In genomic region chr11:3456354-3456753, GRCm38 (mm10) we compare ENCODE assay signal across 9 mouse cellular contexts. TPM values are rescaled to one million over a fixed set of nuclear protein-coding genes. Genes with fewer than 3 reads are reported as not detected.
DNase-seq lines count a peak whose midpoint lies in the region; ATAC-seq and TF ChIP-seq lines count a peak whose summit lies in the region.
"Had no signal": no experiment of that assay in that cellular context is flagged by ENCODE, and none has a peak within 500 bp of the region (broad histone marks: within the 10 kb centered on the region; RNA-seq: fewer than 3 reads in every experiment).

No protein-coding gene starts in this region.

- peaks cover 7% of the 10 kb centered on the region; the same call in 1 of the 2 replicates for H3K4me1 ChIP-seq in embryonic facial prominence, embryonic 14.5 days (ENCODE audit: control insufficient read depth, insufficient read depth, low read length)
- H3K4me1 ChIP-seq in lung, postnatal 0 days (ENCODE audit: insufficient read depth, low read depth, low read length): no peaks in the 10 kb centered on the region

- H3K4me2 ChIP-seq in embryonic facial prominence, embryonic 14.5 days (ENCODE audit: low read depth, low read length): no peak overlapping the region
- H3K4me2 ChIP-seq in lung, postnatal 0 days (replicated peaks; ENCODE audit: low read depth, low read length): no peak overlapping the region
- H3K4me2 ChIP-seq: limb, embryonic 12.5 days had no signal

- H3K36me3 ChIP-seq in embryonic facial prominence, embryonic 14.5 days (ENCODE audit: control insufficient read depth, insufficient read depth, low read length): peaks cover 7% of the 10 kb centered on the region; the same call in 1 of the 2 replicates
- H3K36me3 ChIP-seq in lung, postnatal 0 days (ENCODE audit: insufficient read depth, low read length): no peaks in the 10 kb centered on the region

- H3K27me3 ChIP-seq in embryonic facial prominence, embryonic 14.5 days (replicated peaks; ENCODE audit: control insufficient read depth, insufficient read depth, low read length): no peaks in the 10 kb centered on the region
- no peaks in the 10 kb centered on the region for H3K27me3 ChIP-seq in lung, postnatal 0 days (replicated peaks; ENCODE audit: insufficient read depth, low read length)
- H3K27me3 ChIP-seq: limb, embryonic 12.5 days had no signal

- H3K9me3 ChIP-seq in embryonic facial prominence, embryonic 14.5 days (ENCODE audit: control insufficient read depth, low read length): no peaks in the 10 kb centered on the region
- no peaks in the 10 kb centered on the region for H3K9me3 ChIP-seq in lung, postnatal 0 days (ENCODE audit: low read length)
- H3K9me3 ChIP-seq: limb, embryonic 12.5 days had no signal

- H3K4me3 ChIP-seq in embryonic facial prominence, embryonic 14.5 days (ENCODE audit: low read depth, low read length): no peak overlapping the region
- H3K4me3 ChIP-seq in lung, postnatal 0 days (ENCODE audit: low read depth, low read length): no peak overlapping the region
- H3K4me3 ChIP-seq: limb, embryonic 12.5 days had no signal

- ATAC-seq in CD4-positive, CD25-positive, alpha-beta regulatory T cell, adult 4 months: no peak
- no peak for ATAC-seq in embryonic facial prominence, embryonic 14.5 days (ENCODE audit: low read depth)
- no peak for ATAC-seq in lung, postnatal 0 days

- WGBS in embryonic facial prominence, embryonic 14.5 days: 50% methylated on average over 1 of the region's 1 CpGs
- 15% methylated on average over 1 of the region's 1 CpGs for WGBS in lung, postnatal 0 days

- H3K27ac ChIP-seq in embryonic facial prominence, embryonic 14.5 days (replicated peaks; ENCODE audit: low read depth, low read length): no peak overlapping the region
- no peak overlapping the region for H3K27ac ChIP-seq in lung, postnatal 0 days (ENCODE audit: low read length)
- H3K27ac ChIP-seq: limb, embryonic 12.5 days had no signal

- TF ChIP-seq CTCF in lung, postnatal 0 days (IDR thresholded peaks at IDR 0.05): peak; percentile 90

- no peak overlapping the region for H3K9ac ChIP-seq in embryonic facial prominence, embryonic 14.5 days (ENCODE audit: low read depth, low read length)
- H3K9ac ChIP-seq in lung, postnatal 0 days (replicated peaks; ENCODE audit: low read depth): no peak overlapping the region
- H3K9ac ChIP-seq: limb, embryonic 12.5 days had no signal

- no peak for TF ChIP-seq EP300 in lung, postnatal 0 days (IDR thresholded peaks at IDR 0.05)

- DNase-seq in CD4-positive, CD25-positive, alpha-beta regulatory T cell, adult 2 months (ENCODE audit: low read depth, low spot score): peak; percentile 77
- DNase-seq in 416B (ENCODE audit: low read depth): peak; percentile 73
- DNase-seq in adrenal gland, postnatal 36 days: peak; percentile 72 to 75
- peak; percentile 40 for DNase-seq in embryonic facial prominence, embryonic 14.5 days (ENCODE audit: low spot score)
- DNase-seq in kidney, postnatal 25 days: peak; percentile 79 to 88
- DNase-seq in lung, postnatal 0 days (ENCODE audit: low spot score): peak; percentile 46
- peak; percentile 39 to 71 for DNase-seq in spleen, adult 18-20 months

RNA-seq across cellular contexts. Expression of gene Rnf185, which starts 4.2 kb away (rescaled TPM):
- 10 to 100 TPM; 26.6 to 29.4 TPM for polyA plus RNA-seq in CD4-positive, CD25-positive, alpha-beta regulatory T cell, adult 4 months (2017; shearing (Covaris generic))
- 10 to 100 TPM; 30.8 to 42.9 TPM for total RNA-seq in adrenal gland, postnatal 36 days (2021)
- polyA plus RNA-seq in embryonic facial prominence, embryonic 14.5 days (2014; fragmentation: Nextera tagmentation; extraction: Ambion mirVana): 37.1 and 40.3 TPM in 2 replicates
- 23.1 and 24.3 TPM in 2 replicates for polyA plus RNA-seq in lung, postnatal 0 days (2015; fragmentation: Nextera tagmentation; extraction: Ambion mirVana)

RNA-seq across cellular contexts. Expression of gene Pla2g3, which starts 31.7 kb away (rescaled TPM):
- polyA plus RNA-seq in CD4-positive, CD25-positive, alpha-beta regulatory T cell, adult 4 months (2017; shearing (Covaris generic)): under 1 TPM in 1 of 2 experiments, not detected in 1; 0.20 TPM
- under 1 TPM in 1 of 2 experiments, not detected in 1; 0.20 TPM for total RNA-seq in adrenal gland, postnatal 36 days (2021)
- 0.36 and 0.41 TPM in 2 replicates for polyA plus RNA-seq in embryonic facial prominence, embryonic 14.5 days (2014; fragmentation: Nextera tagmentation; extraction: Ambion mirVana)
- 0.29 and 0.30 TPM in 2 replicates for polyA plus RNA-seq in lung, postnatal 0 days (2015; fragmentation: Nextera tagmentation; extraction: Ambion mirVana)

RNA-seq across cellular contexts. Expression of gene Limk2, which starts 47.4 kb away (rescaled TPM):
- 10 to 100 TPM; 70.9 to 98.5 TPM for polyA plus RNA-seq in CD4-positive, CD25-positive, alpha-beta regulatory T cell, adult 4 months (2017; shearing (Covaris generic))
- total RNA-seq in adrenal gland, postnatal 36 days (2021): 10 to 100 TPM; 15.6 to 25.4 TPM
- polyA plus RNA-seq in embryonic facial prominence, embryonic 14.5 days (2014; fragmentation: Nextera tagmentation; extraction: Ambion mirVana): 63.8 and 74.8 TPM in 2 replicates
- 57.2 and 62.0 TPM in 2 replicates for polyA plus RNA-seq in lung, postnatal 0 days (2015; fragmentation: Nextera tagmentation; extraction: Ambion mirVana)

RNA-seq across cellular contexts. Expression of gene Inpp5j, which starts 48.3 kb away (rescaled TPM):
- under 1 TPM in 1 of 2 experiments, not detected in 1; 0.13 TPM for polyA plus RNA-seq in CD4-positive, CD25-positive, alpha-beta regulatory T cell, adult 4 months (2017; shearing (Covaris generic))
- total RNA-seq in adrenal gland, postnatal 36 days (2021): under 1 TPM; 0.66 to 0.76 TPM
- polyA plus RNA-seq in embryonic facial prominence, embryonic 14.5 days (2014; fragmentation: Nextera tagmentation; extraction: Ambion mirVana): 0.81 and 1.0 TPM in 2 replicates
- polyA plus RNA-seq in lung, postnatal 0 days (2015; fragmentation: Nextera tagmentation; extraction: Ambion mirVana): 0.44 and 0.58 TPM in 2 replicates
- polyA plus RNA-seq: limb, embryonic 12.5 days had no signal

RNA-seq across cellular contexts. Expression of gene Selenom, which starts 58.1 kb away (rescaled TPM):
- 1 to 10 TPM; 7.6 to 8.9 TPM for polyA plus RNA-seq in CD4-positive, CD25-positive, alpha-beta regulatory T cell, adult 4 months (2017; shearing (Covaris generic))
- total RNA-seq in adrenal gland, postnatal 36 days (2021): 10 to 100 TPM; 32.7 to 34.8 TPM
- 204 and 215 TPM in 2 replicates for polyA plus RNA-seq in embryonic facial prominence, embryonic 14.5 days (2014; fragmentation: Nextera tagmentation; extraction: Ambion mirVana)
- polyA plus RNA-seq in lung, postnatal 0 days (2015; fragmentation: Nextera tagmentation; extraction: Ambion mirVana): 60.8 and 62.8 TPM in 2 replicates
